Mouse (Mus musculus) liver, embryonic 12.5 days (tissue): ENCODE results near the gene Mfap5. TPM values are rescaled to one million over a fixed set of nuclear protein-coding genes. Genes with fewer than 3 reads are reported as not detected.

ENCODE experiments used
- ATAC-seq: fragments of 200-750 bp; cut with Nextera tagmentation; 2 replicates; pipeline ENCODE4 v1.8.0; 2017; ENCODE audit warnings: moderate number of reproducible peaks, mild to moderate bottlenecking, moderate library complexity
- H3K27ac ChIP-seq: fragments of 300-500 bp; sonication (generic); 2 replicates; pipeline ENCODE4 v1.5.1; 2016; ENCODE audit warnings: mild to moderate bottlenecking
- H3K27me3 ChIP-seq: fragments of 300-500 bp; sonication (generic); replicated peaks from 2 replicates; pipeline ENCODE4 v1.6.1; 2016; ENCODE audit warnings: mild to moderate bottlenecking, moderate library complexity
- H3K36me3 ChIP-seq: fragments of 300-500 bp; sonication (generic); 2 replicates; pipeline ENCODE4 v1.6.1; 2016; ENCODE audit warnings: mild to moderate bottlenecking, moderate library complexity
- H3K4me1 ChIP-seq: fragments of 300-500 bp; sonication (generic); 2 replicates; pipeline ENCODE4 v1.6.1; 2016
- H3K4me2 ChIP-seq: fragments of 300-500 bp; sonication (generic); 2 replicates; pipeline ENCODE4 v1.6.1; 2016; ENCODE audit warnings: mild to moderate bottlenecking, moderate library complexity
- H3K4me3 ChIP-seq: fragments of 300-500 bp; sonication (generic); 2 replicates; pipeline ENCODE4 v1.5.1; 2016; ENCODE audit warnings: mild to moderate bottlenecking, moderate library complexity
- H3K9ac ChIP-seq: fragments of 300-500 bp; sonication (generic); 2 replicates; pipeline ENCODE4 v1.6.1; 2016; ENCODE audit warnings: mild to moderate bottlenecking, moderate library complexity
- H3K9me3 ChIP-seq: fragments of 300-500 bp; sonication (generic); replicated peaks from 2 replicates; pipeline ENCODE4 v1.6.1; 2016; ENCODE audit warnings: mild to moderate bottlenecking, moderate library complexity
- WGBS: fragments of 180-500 bp; shearing (Covaris S2); methylation state at CpG from one replicate; pipeline ENCODE4 v1.1.7; 2016; ENCODE audit not compliant: insufficient replicate concordance; 5-methylcytosine and 5-hydroxymethylcytosine counted together
- polyA plus RNA-seq: library from polyadenylated mRNA; unstranded; fragments of >200 nt; fragmentation: Nextera tagmentation; extraction: Ambion mirVana; gene quantifications from 2 replicates; pipeline ENCODE4 v1.2.1, GENCODE M21; 2016

Gene Mfap5
- polyA plus RNA-seq, 1 experiment from 2014 or later: 0.48 TPM

GRCm38 (mm10) chr6:122544672-122545071 is 39.0 kb downstream of the Mfap5 start:
- Histone ChIP-seq H3K9me3 (no peaks in the 10 kb centered on the region), H3K36me3 (no peaks in the 10 kb centered on the region), H3K9ac (no peak overlapping the region), H3K27me3 (no peaks in the 10 kb centered on the region), H3K27ac (no peak overlapping the region), H3K4me1 (no peaks in the 10 kb centered on the region), H3K4me3 (no peak overlapping the region), H3K4me2 (no peak overlapping the region)
- WGBS: 72% methylated on average over 1 of the region's 1 CpGs
- ATAC-seq: 0 out of 2 replicates have a peak, but pooled peaks have one; percentile 15

- H3K4me3 ChIP-seq: no peak overlapping the region
- no peak overlapping the region for H3K9ac ChIP-seq
- no peaks in the 10 kb centered on the region for H3K27me3 ChIP-seq
- H3K4me1 ChIP-seq: no peaks in the 10 kb centered on the region
- WGBS: 56% methylated on average over 9 of the region's 9 CpGs
- no peaks in the 10 kb centered on the region for H3K9me3 ChIP-seq
- ATAC-seq: no peak
- H3K27ac ChIP-seq: no peak overlapping the region
- no peaks in the 10 kb centered on the region for H3K36me3 ChIP-seq
- H3K4me2 ChIP-seq: no peak overlapping the region
Observed at GRCm38 (mm10) chr6:122545289-122545882, 39.7 kb downstream of the Mfap5 start.

- 69% methylated on average over 10 of the region's 10 CpGs for WGBS
- Histone ChIP-seq H3K9me3 (no peaks in the 10 kb centered on the region), H3K4me2 (no peak overlapping the region), H3K36me3 (no peaks in the 10 kb centered on the region), H3K9ac (no peak overlapping the region), H3K4me1 (no peaks in the 10 kb centered on the region), H3K27me3 (no peaks in the 10 kb centered on the region), H3K27ac (no peak overlapping the region), H3K4me3 (no peak overlapping the region)
- no peak for ATAC-seq
Observed at GRCm38 (mm10) chr6:122545948-122546347, 40.3 kb downstream of the Mfap5 start.

- Histone ChIP-seq H3K4me1 (no peaks in the 10 kb centered on the region), H3K27ac (no peak within 1 kb of the TSS), H3K27me3 (peaks cover 19% of the 10 kb centered on the region; the same call in 1 of the 2 replicates), H3K9ac (no peak within 1 kb of the TSS), H3K4me3 (no peak within 1 kb of the TSS), H3K4me2 (no peak within 1 kb of the TSS), H3K9me3 (no peaks in the 10 kb centered on the region), H3K36me3 (no peaks in the 10 kb centered on the region)
- no peak for ATAC-seq
- 39% methylated on average over 9 of the region's 9 CpGs for WGBS
Observed at GRCm38 (mm10) chr6:122553606-122554005, 48.0 kb downstream of the Mfap5 start, which contains the start of gene Aicda. Gene Aicda, plus strand, starts transcription at chr6:122553801.

GRCm38 (mm10) chr6:122554102-122554501 is 48.5 kb downstream of the Mfap5 start:
- Histone ChIP-seq H3K9me3 (no peaks in the 10 kb centered on the region), H3K36me3 (no peaks in the 10 kb centered on the region), H3K27me3 (peaks cover 19% of the 10 kb centered on the region; the same call in 1 of the 2 replicates), H3K9ac (no peak overlapping the region), H3K4me2 (no peak overlapping the region), H3K27ac (no peak overlapping the region), H3K4me3 (no peak overlapping the region), H3K4me1 (no peaks in the 10 kb centered on the region)
- WGBS: 60% methylated on average over 6 of the region's 6 CpGs
- ATAC-seq: no peak

- no peaks in the 10 kb centered on the region for H3K36me3 ChIP-seq
- H3K9ac ChIP-seq: no peak overlapping the region
- H3K4me1 ChIP-seq: peaks cover 2% of the 10 kb centered on the region; the same call in 1 of the 2 replicates
- 27% methylated on average over 7 of the region's 7 CpGs for WGBS
- H3K4me3 ChIP-seq: no peak overlapping the region
- peaks cover 19% of the 10 kb centered on the region; the same call in 1 of the 2 replicates for H3K27me3 ChIP-seq
- no peak overlapping the region for H3K27ac ChIP-seq
- no peak overlapping the region for H3K4me2 ChIP-seq
- ATAC-seq: no peak
- H3K9me3 ChIP-seq: no peaks in the 10 kb centered on the region
Observed at GRCm38 (mm10) chr6:122555266-122555665, 49.6 kb downstream of the Mfap5 start.

GRCm38 (mm10) chr6:122556959-122557561 is 51.4 kb downstream of the Mfap5 start:
- WGBS: 23% methylated on average over 15 of the region's 15 CpGs
- Histone ChIP-seq H3K4me2 (0 out of 2 replicates have a peak overlapping the region, but pooled peaks have one; percentile 22), H3K4me1 (peaks cover 8% of the 10 kb centered on the region; the same call in 1 of the 2 replicates), H3K4me3 (no peak overlapping the region), H3K27me3 (peaks cover 33% of the 10 kb centered on the region), H3K27ac (no peak overlapping the region), H3K9ac (no peak overlapping the region), H3K9me3 (no peaks in the 10 kb centered on the region), H3K36me3 (no peaks in the 10 kb centered on the region)
- ATAC-seq: no peak

- Histone ChIP-seq H3K9me3 (no peaks in the 10 kb centered on the region), H3K27ac (no peak overlapping the region), H3K4me1 (peaks cover 8% of the 10 kb centered on the region; the same call in 1 of the 2 replicates), H3K4me3 (no peak overlapping the region), H3K9ac (no peak overlapping the region), H3K36me3 (no peaks in the 10 kb centered on the region), H3K4me2 (peak overlapping the region; percentile 41), H3K27me3 (peaks cover 43% of the 10 kb centered on the region)
- 17% methylated on average over 17 of the region's 17 CpGs for WGBS
- ATAC-seq: no peak
Observed at GRCm38 (mm10) chr6:122560427-122560826, 54.8 kb downstream of the Mfap5 start.

- 72% methylated on average over 20 of the region's 20 CpGs for WGBS
- Histone ChIP-seq H3K9me3 (no peaks in the 10 kb centered on the region), H3K36me3 (no peaks in the 10 kb centered on the region), H3K9ac (no peak overlapping the region), H3K4me1 (peaks cover 8% of the 10 kb centered on the region; the same call in 1 of the 2 replicates), H3K4me3 (no peak overlapping the region), H3K27me3 (peaks cover 38% of the 10 kb centered on the region), H3K4me2 (peak overlapping the region; percentile 41), H3K27ac (no peak overlapping the region)
- ATAC-seq: no peak; the same call in 1 of the 2 replicates
Observed at GRCm38 (mm10) chr6:122561005-122561404, 55.4 kb downstream of the Mfap5 start.

- H3K9me3 ChIP-seq: no peaks in the 10 kb centered on the region
- H3K4me3 ChIP-seq: no peak overlapping the region
- H3K4me1 ChIP-seq: peaks cover 8% of the 10 kb centered on the region; the same call in 1 of the 2 replicates
- no peaks in the 10 kb centered on the region for H3K36me3 ChIP-seq
- no peak overlapping the region for H3K9ac ChIP-seq
- no peak overlapping the region for H3K27ac ChIP-seq
- H3K27me3 ChIP-seq: peaks cover 35% of the 10 kb centered on the region
- WGBS: 2% methylated on average over 6 of the region's 6 CpGs
- no peak for ATAC-seq
- H3K4me2 ChIP-seq: no peak overlapping the region
Observed at GRCm38 (mm10) chr6:122562463-122562862, 56.8 kb downstream of the Mfap5 start.

- WGBS: 64% methylated on average over 9 of the region's 9 CpGs
- H3K27ac ChIP-seq: no peak overlapping the region
- peaks cover 6% of the 10 kb centered on the region; the same call in 1 of the 2 replicates for H3K4me1 ChIP-seq
- no peak for ATAC-seq
- no peaks in the 10 kb centered on the region for H3K9me3 ChIP-seq
- peaks cover 35% of the 10 kb centered on the region for H3K27me3 ChIP-seq
- no peaks in the 10 kb centered on the region for H3K36me3 ChIP-seq
- no peak overlapping the region for H3K9ac ChIP-seq
- no peak overlapping the region for H3K4me2 ChIP-seq
- H3K4me3 ChIP-seq: no peak overlapping the region
Observed at GRCm38 (mm10) chr6:122565070-122565784, 59.6 kb downstream of the Mfap5 start.

- Histone ChIP-seq H3K4me3 (no peak overlapping the region), H3K4me2 (no peak overlapping the region), H3K9ac (no peak overlapping the region), H3K27me3 (peaks cover 7% of the 10 kb centered on the region; the same call in 1 of the 2 replicates), H3K36me3 (no peaks in the 10 kb centered on the region), H3K27ac (no peak overlapping the region), H3K4me1 (peaks cover 14% of the 10 kb centered on the region), H3K9me3 (no peaks in the 10 kb centered on the region)
- WGBS: 58% methylated on average over 5 of the region's 5 CpGs
- no peak for ATAC-seq
Observed at GRCm38 (mm10) chr6:122569113-122569512, 63.5 kb downstream of the Mfap5 start.
